Mouse (Mus musculus): ENCODE results near the gene Nsun5.

- TF ChIP-seq HCFC1 (IDR thresholded peaks at IDR 0.05; ENCODE audit: borderline replicate concordance, insufficient read depth, low read length) (no peak), ZNF384 (IDR thresholded peaks at IDR 0.05; ENCODE audit: low read depth, low read length) (no peak), CHD2 (IDR thresholded peaks at IDR 0.05; ENCODE audit: low read depth, low read length) (no peak), MAFK (IDR thresholded peaks at IDR 0.05; ENCODE audit: insufficient read depth, low read depth, low read length) (no peak)
Measured at GRCm38 (mm10) chr5:135367841-135368240, 1.9 kb upstream of the Nsun5 start.

Measured in ES-E14 (cell line).